Mouse (Mus musculus) spleen, adult 2 months (tissue): ENCODE data around the gene Cog4. TPM values are rescaled to one million over a fixed set of nuclear protein-coding genes. Genes with fewer than 3 reads are reported as not detected.

Source experiments
- DNase-seq, 2 experiments: peaks; one replicate each; pipeline versions ENCODE4 v3.0.0 to v3.0.0-alpha.2; 2012 to 2021; ENCODE audit warnings: low spot score in 2 of 2, low read depth in 1 of 2
- H3K27ac ChIP-seq: fragments of 200-500 bp; 2 replicates; pipeline ENCODE4 v1.5.1; 2012; ENCODE audit warnings: low read length, inconsistent platforms; ENCODE audit not compliant: insufficient read depth
- H3K27me3 ChIP-seq: fragments of 200-500 bp; 2 replicates; pipeline ENCODE4 v1.6.1; 2012; ENCODE audit warnings: mild to moderate bottlenecking, moderate library complexity, low read length, inconsistent platforms; ENCODE audit not compliant: control insufficient read depth, insufficient read depth
- H3K36me3 ChIP-seq: fragments of 200-500 bp; 2 replicates; pipeline ENCODE4 v1.6.1; 2012; ENCODE audit warnings: mild to moderate bottlenecking, low read length, inconsistent platforms; ENCODE audit not compliant: control insufficient read depth, insufficient read depth
- H3K4me1 ChIP-seq: fragments of 200-500 bp; 2 replicates; pipeline ENCODE4 v1.6.1; 2011; ENCODE audit warnings: inconsistent platforms; ENCODE audit not compliant: control insufficient read depth, insufficient read depth, insufficient read length
- H3K4me3 ChIP-seq: fragments of 200-500 bp; 2 replicates; pipeline ENCODE4 v1.5.1; 2011; ENCODE audit warnings: mild to moderate bottlenecking, inconsistent platforms; ENCODE audit not compliant: insufficient read depth, insufficient read length; ENCODE audit errors: extremely low read depth
- CTCF ChIP-seq: fragments of 200-500 bp; IDR thresholded peaks from 2 replicates; pipeline ENCODE4 v1.5.1; 2011; ENCODE audit warnings: mild to moderate bottlenecking, inconsistent platforms; ENCODE audit not compliant: insufficient read depth, insufficient read length, insufficient replicate concordance; ENCODE audit errors: extremely low read depth
- POLR2A ChIP-seq: fragments of 200-500 bp; IDR thresholded peaks from 2 replicates; pipeline ENCODE4 v1.6.1; 2011; ENCODE audit warnings: low read depth, low read length, inconsistent platforms
- WGBS: fragments of 180-500 bp; shearing (Covaris S2); methylation state at CpG from one replicate; pipeline ENCODE4 v1.1.7; 2018; 5-methylcytosine and 5-hydroxymethylcytosine counted together
- polyA plus RNA-seq: library from polyadenylated mRNA; depleted of rRNA; stranded (reverse); fragments of >200 nt; gene quantifications from 2 replicates; pipeline ENCODE4 v1.2.3, GENCODE M21; 2012

Cog4 gene
- polyA plus RNA-seq, 1 experiment, result 15.9 TPM

DNA sequence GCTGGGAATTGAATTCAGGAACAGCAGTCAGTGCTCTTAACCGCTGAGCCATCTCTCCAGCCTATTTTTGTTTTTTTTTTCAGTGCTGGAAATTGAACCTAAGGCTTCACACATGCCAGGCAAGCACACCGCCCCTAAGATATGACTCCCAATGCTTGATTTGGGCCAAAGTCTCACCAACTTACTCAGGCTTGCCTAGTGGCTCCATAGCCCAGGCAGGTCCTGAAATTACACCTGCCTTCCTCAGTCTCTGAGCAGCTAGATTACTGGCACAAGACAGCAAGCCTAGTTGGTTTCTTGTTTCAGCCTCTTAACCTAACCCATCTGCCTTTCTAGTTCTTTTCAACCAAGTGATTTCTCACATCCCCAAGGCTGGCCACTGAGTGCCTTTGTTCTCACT, 24.1 kb downstream of the Cog4 start:
- 97% methylated on average over 2 of the region's 2 CpGs for WGBS
- H3K36me3 ChIP-seq, result peaks cover 35% of the 10 kb centered on the region

DNA sequence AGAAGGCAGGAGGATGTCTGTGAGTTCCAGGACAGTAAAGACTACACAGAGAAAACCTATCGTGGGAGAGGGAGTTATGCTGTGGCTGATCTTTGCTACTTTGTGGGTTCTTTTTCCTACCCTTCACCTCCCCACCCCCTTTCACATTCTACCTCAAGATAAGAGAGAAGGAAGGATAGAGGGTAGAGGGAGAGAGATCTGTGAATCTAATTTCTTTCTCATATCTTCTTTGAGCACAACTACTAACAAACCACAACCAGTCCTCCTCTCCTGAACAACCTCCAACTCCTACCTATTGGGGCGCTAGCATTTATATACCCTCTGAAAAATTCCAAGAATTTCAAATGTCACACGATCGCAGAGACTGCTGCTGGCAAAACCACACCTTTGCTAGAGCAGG, 31.5 kb downstream of the Cog4 start:
- Histone ChIP-seq H3K27me3 (no peaks in the 10 kb centered on the region), H3K4me1 (no peaks in the 10 kb centered on the region), H3K4me3 (no peak overlapping the region), H3K36me3 (peaks cover 53% of the 10 kb centered on the region), H3K27ac (no peak overlapping the region)
- no peak for DNase-seq
- TF ChIP-seq POLR2A (no peak), CTCF (no peak)
- WGBS, result 66% methylated on average over 4 of the region's 4 CpGs

More for the DNA sequence above, 24.1 kb downstream of the Cog4 start:
- no peak for DNase-seq
- no peaks in the 10 kb centered on the region for H3K4me1 ChIP-seq
- no peak overlapping the region for H3K4me3 ChIP-seq
- H3K27me3 ChIP-seq, result no peaks in the 10 kb centered on the region
- H3K27ac ChIP-seq, result no peak overlapping the region
- TF ChIP-seq CTCF, result no peak
- no peak for TF ChIP-seq POLR2A

GRCm38 (mm10) chr8:110881741-110882310, 35.4 kb downstream of the Cog4 start:
- DNase-seq, result no peak
- Histone ChIP-seq H3K4me3 (no peak overlapping the region), H3K4me1 (no peaks in the 10 kb centered on the region), H3K36me3 (peaks cover 47% of the 10 kb centered on the region), H3K27me3 (no peaks in the 10 kb centered on the region), H3K27ac (no peak overlapping the region)
- 97% methylated on average over 10 of the region's 10 CpGs for WGBS
- TF ChIP-seq CTCF (no peak), POLR2A (no peak)

DNA sequence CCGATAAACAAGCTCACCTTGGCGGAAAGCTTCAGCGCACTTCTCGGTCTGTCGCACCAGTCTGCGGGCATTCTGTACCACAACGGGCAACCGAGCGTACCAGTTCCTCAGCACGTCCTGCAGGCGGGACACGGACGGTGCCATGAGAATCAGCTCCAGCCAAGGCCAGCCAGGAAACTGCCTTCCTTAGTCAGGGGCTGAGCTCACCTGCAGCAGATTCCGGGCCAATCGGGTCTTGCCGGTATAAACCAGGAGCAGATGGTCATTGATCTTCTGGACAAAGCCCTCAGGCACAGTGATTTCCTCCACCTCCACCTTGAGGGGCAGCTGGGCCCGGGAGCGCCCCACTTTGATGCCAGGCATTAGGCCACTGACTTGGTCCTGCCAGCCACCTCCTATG, 37.4 kb downstream of the Cog4 start:
- TF ChIP-seq CTCF, result no peak
- TF ChIP-seq POLR2A, result no peak
- 86% methylated on average over 18 of the region's 18 CpGs for WGBS
- no peak overlapping the region for H3K4me3 ChIP-seq
- DNase-seq, result no peak
- H3K27me3 ChIP-seq, result no peaks in the 10 kb centered on the region
- no peaks in the 10 kb centered on the region for H3K4me1 ChIP-seq
- peaks cover 48% of the 10 kb centered on the region for H3K36me3 ChIP-seq
- no peak overlapping the region for H3K27ac ChIP-seq

GRCm38 (mm10) chr8:110886634-110887033, 40.2 kb downstream of the Cog4 start:
- no peak overlapping the region for H3K4me3 ChIP-seq
- peaks cover 36% of the 10 kb centered on the region for H3K36me3 ChIP-seq
- WGBS, result 93% methylated on average over 3 of the region's 3 CpGs
- no peak for TF ChIP-seq POLR2A
- no peak for TF ChIP-seq CTCF
- no peak for DNase-seq
- H3K27ac ChIP-seq, result no peak overlapping the region
- H3K4me1 ChIP-seq, result no peaks in the 10 kb centered on the region
- no peaks in the 10 kb centered on the region for H3K27me3 ChIP-seq

- Histone ChIP-seq H3K4me1 (no peaks in the 10 kb centered on the region), H3K4me3 (no peak overlapping the region), H3K27ac (no peak overlapping the region), H3K27me3 (no peaks in the 10 kb centered on the region), H3K36me3 (peaks cover 28% of the 10 kb centered on the region)
- DNase-seq, result no peak
- WGBS, result 92% methylated on average over 10 of the region's 10 CpGs
- no peak for TF ChIP-seq CTCF
- TF ChIP-seq POLR2A, result no peak
These were observed 41.2 kb downstream of the Cog4 start for GRCm38 (mm10) chr8:110887551-110887950.

DNA sequence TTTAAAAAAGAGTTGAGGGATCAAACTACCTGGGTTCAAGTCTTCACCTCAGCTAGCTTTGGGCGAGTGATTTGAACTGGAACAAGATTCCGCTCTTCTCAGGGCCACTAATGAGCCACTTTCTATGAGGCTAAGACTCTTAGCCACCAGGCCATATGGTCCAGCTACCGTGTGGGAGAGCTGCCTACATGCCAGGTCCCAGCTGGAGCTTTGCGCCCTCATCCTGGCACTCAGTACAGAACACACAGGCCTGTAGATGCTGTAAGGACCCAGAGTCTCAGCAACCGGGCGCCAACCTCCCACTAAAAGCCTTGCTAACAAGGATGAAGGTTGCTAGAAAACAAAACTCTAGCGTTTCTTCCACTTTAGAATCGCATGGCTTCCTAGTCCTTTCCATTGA, 42.0 kb downstream of the Cog4 start:
- no peak for DNase-seq
- Histone ChIP-seq H3K27me3 (no peaks in the 10 kb centered on the region), H3K4me3 (no peak overlapping the region), H3K4me1 (no peaks in the 10 kb centered on the region), H3K36me3 (peaks cover 21% of the 10 kb centered on the region), H3K27ac (no peak overlapping the region)
- TF ChIP-seq CTCF (no peak), POLR2A (no peak)
- WGBS, result 94% methylated on average over 8 of the region's 8 CpGs

DNA sequence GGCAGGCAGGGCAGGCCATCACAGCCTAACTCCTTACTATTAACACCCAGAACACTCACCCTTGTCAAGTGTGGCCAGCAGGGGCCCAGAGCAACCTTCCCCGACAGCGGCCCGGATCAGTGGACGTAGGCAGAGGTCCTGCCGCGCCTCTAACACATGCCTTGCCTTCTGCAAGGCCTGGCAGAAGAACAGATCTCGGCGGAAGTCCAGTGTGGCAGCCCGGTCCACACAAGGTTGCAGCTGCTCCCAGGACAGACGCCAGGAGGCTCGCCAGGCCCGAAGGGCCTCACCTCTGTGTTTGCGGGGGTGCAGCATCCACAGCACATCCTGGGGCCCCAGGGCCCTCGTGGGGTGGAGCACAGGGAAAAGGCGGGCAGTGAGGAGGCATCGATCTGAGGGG, 42.5 kb downstream of the Cog4 start:
- 96% methylated on average over 16 of the region's 16 CpGs for WGBS
- peaks cover 21% of the 10 kb centered on the region for H3K36me3 ChIP-seq
- no peak for DNase-seq
- H3K4me1 ChIP-seq, result no peaks in the 10 kb centered on the region
- H3K27ac ChIP-seq, result no peak overlapping the region
- no peak for TF ChIP-seq CTCF
- TF ChIP-seq POLR2A, result no peak
- H3K4me3 ChIP-seq, result no peak overlapping the region
- H3K27me3 ChIP-seq, result no peaks in the 10 kb centered on the region
